Mouse (Mus musculus): ENCODE results near the gene Saa4. TPM values are rescaled to one million over a fixed set of nuclear protein-coding genes. Genes with fewer than 3 reads are reported as not detected.
"Not testable (repeated sequence)": the region's sequence is repeated elsewhere in the genome, so short reads cannot be mapped to it uniquely, and the experiment has no call there.

Saa4 gene
- polyA plus RNA-seq, 1 experiment from 2014 or later, result 0.32 TPM

DNA sequence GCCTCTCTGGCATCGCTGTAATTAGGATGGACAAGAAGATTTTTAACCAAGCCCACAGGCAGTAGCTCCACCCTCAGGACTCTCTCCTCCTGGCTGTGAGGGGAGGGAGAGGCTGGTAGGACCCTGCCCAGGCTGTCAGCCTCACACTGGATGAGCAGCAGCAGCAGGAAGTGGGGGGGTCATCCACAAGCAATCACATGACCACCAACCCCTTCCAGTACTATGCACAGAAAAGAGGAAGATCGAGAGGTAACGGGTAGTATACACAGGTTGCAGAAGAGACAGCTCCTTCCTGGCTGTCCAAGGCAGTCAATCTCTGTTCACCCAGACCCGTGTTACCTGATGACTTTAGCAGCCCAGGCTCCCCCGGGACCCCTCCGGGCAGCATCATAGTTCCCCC, 20.2 kb downstream of the Saa4 start:
- ATAC-seq (ENCODE audit: insufficient read depth, low FRiP score, low read depth), result no peak
- Histone ChIP-seq H3K36me3 (peaks cover 5% of the 10 kb centered on the region; the same call in 1 of the 2 replicates), H3K9ac (no peak overlapping the region), H3K9me3 (no peaks in the 10 kb centered on the region), H3K27ac (no peak overlapping the region), H3K4me1 (peaks cover 7% of the 10 kb centered on the region), H3K4me2 (no peak overlapping the region), H3K4me3 (replicated peaks) (no peak overlapping the region), H3K27me3 (replicated peaks) (no peaks in the 10 kb centered on the region)
- WGBS, result 61% methylated on average over 6 of the region's 6 CpGs

DNA sequence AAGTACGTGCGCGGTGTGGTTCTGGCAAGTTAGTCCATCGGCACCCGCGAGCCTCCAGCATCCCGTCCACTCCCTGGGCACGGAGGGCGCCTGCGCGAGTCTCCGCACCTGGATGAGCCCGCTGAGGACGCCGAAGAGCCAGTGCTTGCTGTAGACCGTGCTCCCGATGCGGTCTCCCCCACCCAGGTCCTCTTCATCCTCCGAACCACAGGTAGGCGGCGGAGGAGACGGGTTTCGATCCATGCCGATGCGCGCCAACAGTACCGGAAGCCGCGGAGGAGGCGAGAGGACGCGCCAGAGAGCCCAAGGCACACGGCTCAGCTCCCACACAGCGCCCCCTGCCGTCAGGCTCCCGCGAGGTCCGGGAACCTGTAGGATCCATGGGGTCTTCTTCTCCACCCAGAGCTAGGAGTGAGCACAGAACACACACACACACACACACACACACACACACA, 22.0 kb downstream of the Saa4 start, which contains the start of gene Saal1:
Saal1 (minus strand) TSS at position 291 of the 455 bp plus-strand sequence.
- Histone ChIP-seq H3K27me3 (replicated peaks) (no peaks in the 10 kb centered on the region), H3K4me1 (peaks cover 7% of the 10 kb centered on the region)
- WGBS, result under 1% methylated on average over 38 of the region's 38 CpGs

DNA sequence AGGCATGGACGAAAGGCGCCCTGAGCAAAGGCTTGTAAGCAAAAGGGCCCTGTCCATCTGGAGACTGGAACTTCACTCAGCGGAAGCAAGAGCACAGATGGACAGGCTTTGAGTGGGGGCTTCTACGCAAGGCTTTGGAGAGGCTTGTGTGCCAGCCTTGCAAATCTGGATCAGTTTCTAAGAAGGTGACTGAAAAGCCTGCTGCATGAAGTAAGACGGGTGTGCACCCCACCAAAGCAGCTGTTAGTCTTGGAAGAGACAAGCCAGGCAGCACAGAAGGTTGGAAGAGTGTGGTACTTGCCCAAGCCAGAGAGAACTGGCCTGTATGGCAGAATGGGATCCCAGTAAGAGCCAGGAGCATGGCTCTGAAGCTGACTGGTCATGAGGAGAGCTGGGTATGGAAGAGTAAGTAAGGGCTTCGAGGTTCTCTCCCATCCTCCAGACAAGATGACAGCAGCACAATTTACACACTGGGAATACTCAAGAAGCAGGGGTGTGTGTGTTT, 31.8 kb downstream of the Saa4 start:
- Histone ChIP-seq H3K4me3 (replicated peaks) (no peak overlapping the region), H3K4me1 (no peaks in the 10 kb centered on the region), H3K4me2 (no peak overlapping the region), H3K9me3 (no peaks in the 10 kb centered on the region), H3K27me3 (replicated peaks) (no peaks in the 10 kb centered on the region), H3K36me3 (peaks cover 76% of the 10 kb centered on the region), H3K9ac (no peak overlapping the region), H3K27ac (no peak overlapping the region)
- 93% methylated on average over 6 of the region's 6 CpGs for WGBS
- ATAC-seq (ENCODE audit: insufficient read depth, low FRiP score, low read depth), result no peak

More for the DNA sequence above, 22.0 kb downstream of the Saa4 start, which contains the start of gene Saal1:
- Histone ChIP-seq H3K9ac (peak within 1 kb of the TSS; percentile 59), H3K36me3 (peaks cover 18% of the 10 kb centered on the region), H3K9me3 (no peaks in the 10 kb centered on the region), H3K4me3 (replicated peaks) (peak within 1 kb of the TSS; percentile 72), H3K27ac (peak within 1 kb of the TSS; percentile 76; the same call in 1 of the 2 replicates), H3K4me2 (peak within 1 kb of the TSS; percentile 50)
- ATAC-seq (ENCODE audit: insufficient read depth, low FRiP score, low read depth), result peak; percentile 93

DNA sequence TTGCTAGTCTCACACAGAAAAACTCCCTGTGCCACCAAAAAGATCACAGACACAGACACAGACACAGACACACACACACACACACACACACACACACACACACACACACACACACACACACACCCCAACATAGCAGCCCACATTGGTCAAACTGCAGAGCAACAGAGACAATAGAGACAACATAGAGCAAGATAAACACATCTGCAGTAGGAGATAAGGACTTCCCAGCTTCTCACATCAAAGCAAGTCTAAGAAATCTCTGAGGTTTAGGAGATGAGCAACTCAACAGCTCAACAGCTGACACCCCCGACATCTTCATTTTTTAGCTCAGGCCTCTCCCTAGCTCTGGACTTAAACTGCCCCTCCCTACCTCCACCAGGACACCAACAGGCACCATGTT, 35.6 kb downstream of the Saa4 start:
- 66% methylated on average over 1 of the region's 1 CpGs for WGBS
- Histone ChIP-seq H3K9me3 (no peaks in the 10 kb centered on the region), H3K27me3 (replicated peaks) (no peaks in the 10 kb centered on the region), H3K4me3 (replicated peaks) (no peak overlapping the region), H3K27ac (no peak overlapping the region), H3K4me1 (no peaks in the 10 kb centered on the region), H3K36me3 (peaks cover 54% of the 10 kb centered on the region), H3K9ac (no peak overlapping the region), H3K4me2 (no peak overlapping the region)
- no peak for ATAC-seq (ENCODE audit: insufficient read depth, low FRiP score, low read depth)

DNA sequence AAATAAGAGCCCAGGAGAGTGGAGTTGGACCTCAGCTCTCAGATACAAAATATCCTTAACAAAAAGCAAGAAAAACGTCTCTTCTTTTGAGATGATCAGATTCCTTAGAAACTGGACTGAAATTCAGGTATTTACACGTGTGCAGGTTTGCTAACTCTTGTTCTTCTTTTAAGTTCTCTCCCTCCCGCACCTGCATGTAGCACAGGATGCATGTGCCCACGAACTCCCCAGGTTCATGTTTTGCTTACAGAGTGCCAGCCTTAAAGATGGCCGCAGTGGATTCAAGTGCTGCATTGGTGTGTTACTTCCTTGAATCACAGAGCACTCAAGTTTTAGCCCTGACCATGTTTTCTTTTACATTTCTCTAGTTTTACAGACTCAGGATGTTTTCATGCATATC, 45.6 kb downstream of the Saa4 start:
- H3K4me3 ChIP-seq (replicated peaks), result no peak overlapping the region
- H3K36me3 ChIP-seq, result peaks cover 28% of the 10 kb centered on the region
- no peaks in the 10 kb centered on the region for H3K9me3 ChIP-seq
- 79% methylated on average over 5 of the region's 5 CpGs for WGBS
- H3K27me3 ChIP-seq (replicated peaks), result no peaks in the 10 kb centered on the region
- no peaks in the 10 kb centered on the region for H3K4me1 ChIP-seq
- no peak overlapping the region for H3K9ac ChIP-seq
- no peak overlapping the region for H3K27ac ChIP-seq
- no peak for ATAC-seq (ENCODE audit: insufficient read depth, low FRiP score, low read depth)
- H3K4me2 ChIP-seq, result no peak overlapping the region

DNA sequence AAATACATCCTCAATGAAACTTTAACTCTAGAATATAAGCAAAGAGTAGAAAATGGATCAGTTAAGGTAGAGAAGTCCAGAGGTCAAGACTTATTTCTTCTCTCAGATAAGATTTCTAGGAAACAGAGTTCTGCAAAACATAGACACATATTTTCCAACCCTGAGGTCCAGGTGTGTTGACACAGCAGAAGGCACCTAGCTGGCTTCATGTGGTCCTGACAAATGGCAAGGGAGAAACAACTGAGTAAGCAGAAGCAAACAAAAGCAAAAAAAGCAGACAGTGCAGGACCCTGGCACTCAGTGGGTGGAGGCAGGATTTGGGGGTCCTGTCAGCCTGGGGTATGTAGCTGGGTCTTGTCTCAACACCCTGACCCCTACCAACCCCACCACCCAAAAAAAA, 51.7 kb downstream of the Saa4 start:
- Histone ChIP-seq H3K9me3 (no peaks in the 10 kb centered on the region), H3K4me3 (replicated peaks) (no peak overlapping the region), H3K27me3 (replicated peaks) (no peaks in the 10 kb centered on the region), H3K4me1 (no peaks in the 10 kb centered on the region), H3K4me2 (no peak overlapping the region), H3K36me3 (no peaks in the 10 kb centered on the region), H3K9ac (no peak overlapping the region), H3K27ac (no peak overlapping the region)
- ATAC-seq (ENCODE audit: insufficient read depth, low FRiP score, low read depth), result no peak

DNA sequence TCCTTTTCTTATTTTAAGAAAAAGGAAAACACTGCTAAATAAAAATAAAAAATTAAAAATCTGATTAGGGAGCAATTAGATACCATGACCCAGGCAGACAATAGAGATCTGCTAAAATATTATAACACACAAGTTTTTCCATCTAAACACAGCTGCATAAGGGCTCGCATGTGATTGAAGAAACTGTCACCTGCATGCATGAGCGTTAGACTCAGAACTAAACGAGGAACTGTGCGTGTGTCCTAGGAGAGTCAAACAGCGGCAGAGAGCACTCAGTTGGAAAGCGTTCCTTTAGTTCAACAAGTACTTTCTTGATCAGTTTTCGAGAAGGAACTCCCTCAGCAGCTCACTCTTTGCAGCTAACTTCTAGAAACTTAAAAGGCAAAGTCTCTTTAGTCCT, 53.4 kb downstream of the Saa4 start:
- H3K27me3 ChIP-seq (replicated peaks); H3K27ac ChIP-seq; H3K4me2 ChIP-seq; H3K9me3 ChIP-seq; H3K4me3 ChIP-seq (replicated peaks); H3K4me1 ChIP-seq; ATAC-seq (ENCODE audit: insufficient read depth, low FRiP score, low read depth); H3K9ac ChIP-seq; H3K36me3 ChIP-seq: not testable (repeated sequence)
- WGBS, result 81% methylated on average over 7 of the region's 7 CpGs

DNA sequence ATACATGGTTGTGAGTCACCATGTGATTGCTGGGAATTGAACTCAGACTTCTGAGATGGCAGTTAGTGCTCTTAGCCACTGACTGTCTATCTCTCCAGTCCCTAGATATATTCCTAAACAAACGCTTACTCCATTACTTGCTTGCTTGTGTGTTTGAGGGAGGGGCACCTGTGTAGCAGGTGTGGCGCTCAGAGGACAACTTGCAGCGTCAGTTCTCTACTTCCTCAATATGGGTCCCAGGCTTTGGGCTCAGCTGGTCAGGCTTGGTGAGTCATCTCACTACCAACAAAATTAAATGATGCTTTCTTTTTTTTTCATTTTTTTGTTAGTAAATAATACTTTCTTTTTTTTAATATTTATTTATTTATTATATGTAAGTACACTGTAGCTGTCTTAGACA, 54.0 kb downstream of the Saa4 start:
- Histone ChIP-seq H3K27me3 (replicated peaks) (no peaks in the 10 kb centered on the region), H3K9me3 (no peaks in the 10 kb centered on the region), H3K4me2 (no peak overlapping the region), H3K4me3 (replicated peaks) (no peak overlapping the region), H3K36me3 (no peaks in the 10 kb centered on the region), H3K4me1 (no peaks in the 10 kb centered on the region), H3K27ac (no peak overlapping the region), H3K9ac (no peak overlapping the region)
- no peak for ATAC-seq (ENCODE audit: insufficient read depth, low FRiP score, low read depth)
- 59% methylated on average over 3 of the region's 3 CpGs for WGBS

Other genes with a start within 250 kb of the Saa4 start
- 17.2 TPM in 2 replicates for gene Sergef, start 92.8 kb downstream of the Saa4 start, polyA plus RNA-seq (2015; fragmentation: Nextera tagmentation; extraction: Ambion mirVana)
- gene Tph1, start 60.1 kb downstream of the Saa4 start, polyA plus RNA-seq (2015; fragmentation: Nextera tagmentation; extraction: Ambion mirVana), result 0.53 and 0.67 TPM in 2 replicates
- gene Saal1, start 21.9 kb downstream of the Saa4 start, polyA plus RNA-seq (2015; fragmentation: Nextera tagmentation; extraction: Ambion mirVana), result 24.3 and 24.8 TPM in 2 replicates
- gene Saa3, start 16.9 kb downstream of the Saa4 start, polyA plus RNA-seq (2015; fragmentation: Nextera tagmentation; extraction: Ambion mirVana), result 0.59 and 1.2 TPM in 2 replicates
- 0.23 and 0.39 TPM in 2 replicates for gene Saa1, start 10.4 kb upstream of the Saa4 start, polyA plus RNA-seq (2015; fragmentation: Nextera tagmentation; extraction: Ambion mirVana)
- gene Saa2, start 19.2 kb upstream of the Saa4 start, polyA plus RNA-seq (2015; fragmentation: Nextera tagmentation; extraction: Ambion mirVana), result not detected in 2 replicates
- gene Hps5, start 63.5 kb upstream of the Saa4 start, polyA plus RNA-seq (2015; fragmentation: Nextera tagmentation; extraction: Ambion mirVana), result 20.2 and 21.8 TPM in 2 replicates
- gene Gtf2h1, start 63.5 kb upstream of the Saa4 start, polyA plus RNA-seq (2015; fragmentation: Nextera tagmentation; extraction: Ambion mirVana), result 48.6 and 52.6 TPM in 2 replicates
- gene Ldha, start 108.9 kb upstream of the Saa4 start, polyA plus RNA-seq (2015; fragmentation: Nextera tagmentation; extraction: Ambion mirVana), result 1,836 and 1,959 TPM in 2 replicates
- gene Ldhc, start 128.6 kb upstream of the Saa4 start, polyA plus RNA-seq (2015; fragmentation: Nextera tagmentation; extraction: Ambion mirVana), result 0.17 TPM in 2 replicates
- 125 and 137 TPM in 2 replicates for gene Tsg101, start 187.4 kb upstream of the Saa4 start, polyA plus RNA-seq (2015; fragmentation: Nextera tagmentation; extraction: Ambion mirVana)
- 10.0 and 10.9 TPM in 2 replicates for gene Uevld, start 225.9 kb upstream of the Saa4 start, polyA plus RNA-seq (2015; fragmentation: Nextera tagmentation; extraction: Ambion mirVana)